Comparison of ENCODE assay signal across 8 mouse cellular contexts in genomic region chr13:115101355-115102191, GRCm38 (mm10). TPM values are rescaled to one million over a fixed set of nuclear protein-coding genes. Genes with fewer than 3 reads are reported as not detected.
A peak's percentile ranks its signal among the peaks of the same experiment; 100 is the strongest.
DNase-seq lines count a peak whose midpoint lies in the region; ATAC-seq lines count a peak whose summit lies in the region.

Gene Gm49395 (minus strand): TSS chr13:115101921.
Gene Itga1 (minus strand): TSS chr13:115101964.

- peak; percentile 85 to 95 for DNase-seq in adrenal gland, adult (ENCODE audit: inconsistent age in 2 of 2, low spot score in 1 of 2)
- DNase-seq in embryo, embryonic 10 days (ENCODE audit: low spot score), result peak; percentile 74
- peak; percentile 58 to 67 for DNase-seq in gastrocnemius, adult 8-10 months (ENCODE audit: low spot score in 2 of 2)
- DNase-seq in left cerebral cortex, postnatal 10 days (ENCODE audit: extremely low spot score in 1 of 2, low spot score in 2 of 2), result peak; percentile 8 to 93
- DNase-seq in right cerebral cortex, adult 2 months (ENCODE audit: low spot score in 2 of 2), result peak; percentile 23 to 31
- no peak for DNase-seq in thymus, postnatal 10 days (ENCODE audit: low spot score in 2 of 2)

- H3K4me3 ChIP-seq in hindbrain, embryonic 16.5 days (ENCODE audit: low read length), result peak within 1 kb of the TSS; percentile 56

- WGBS in hindbrain, embryonic 16.5 days, result under 1% methylated on average over 39 of the region's 39 CpGs

- peaks cover 7% of the 10 kb centered on the region for H3K4me1 ChIP-seq in hindbrain, embryonic 16.5 days (ENCODE audit: control insufficient read depth, insufficient read depth, low read depth, low read length)

- intact Hi-C loops in left cerebral cortex, postnatal 10 days (cut with DNase I), result loop anchor here (10.0 kb wide), 1 partner anchor 113 kb away; no protein-coding TSS in a partner anchor

- H3K36me3 ChIP-seq in hindbrain, embryonic 16.5 days (ENCODE audit: control insufficient read depth, insufficient read depth, low read length), result no peaks in the 10 kb centered on the region

- H3K9ac ChIP-seq in hindbrain, embryonic 16.5 days (ENCODE audit: low read depth, low read length), result peak within 1 kb of the TSS; percentile 61

- peak within 1 kb of the TSS; percentile 67 for H3K27ac ChIP-seq in hindbrain, embryonic 16.5 days (ENCODE audit: low read depth, low read length)

- no peaks in the 10 kb centered on the region for H3K9me3 ChIP-seq in hindbrain, embryonic 16.5 days (ENCODE audit: control insufficient read depth, low read length)

- ATAC-seq in hindbrain, embryonic 16.5 days, result peak; percentile 88
- ATAC-seq in megakaryocyte, adult 5-6 weeks (ENCODE audit: poor library complexity, severe bottlenecking), result peak; percentile 77

- H3K4me2 ChIP-seq in hindbrain, embryonic 16.5 days (ENCODE audit: low read length), result peak within 1 kb of the TSS; percentile 84

- H3K27me3 ChIP-seq in hindbrain, embryonic 16.5 days (replicated peaks; ENCODE audit: control insufficient read depth, insufficient read depth, low read length), result peaks cover 12% of the 10 kb centered on the region

RNA-seq across cellular contexts. Expression of gene Gm49395, which starts in this region (rescaled TPM):
- 1 to 10 TPM; 2.0 to 3.2 (median 2.3) TPM for total RNA-seq in gastrocnemius, adult 8-10 months (2022)
- polyA plus RNA-seq in hindbrain, embryonic 16.5 days (2015; fragmentation: Nextera tagmentation; extraction: Ambion mirVana), result 2.4 and 3.4 TPM in 2 replicates
- 1 to 10 TPM; 1.5 to 5.6 TPM for total RNA-seq in left cerebral cortex, postnatal 10 days (2021)
- total RNA-seq in megakaryocyte, adult 5-6 weeks (2015), result 12.9 and 14.0 TPM in 2 replicates
- total RNA-seq in megakaryocyte, adult 5-6 weeks (2017), result 7.0 and 9.2 TPM in 2 replicates

RNA-seq across cellular contexts. Expression of gene Itga1, which starts in this region (rescaled TPM):
- total RNA-seq in gastrocnemius, adult 8-10 months (2022), result 1 to 10 TPM; 5.5 to 6.9 (median 6.5) TPM
- 6.2 TPM in 2 replicates for polyA plus RNA-seq in hindbrain, embryonic 16.5 days (2015; fragmentation: Nextera tagmentation; extraction: Ambion mirVana)
- 10 to 100 TPM; 12.7 to 13.3 TPM for total RNA-seq in left cerebral cortex, postnatal 10 days (2021)
- 60.3 and 63.4 TPM in 2 replicates for total RNA-seq in megakaryocyte, adult 5-6 weeks (2015)
- total RNA-seq in megakaryocyte, adult 5-6 weeks (2017), result 45.5 and 47.2 TPM in 2 replicates

Comparison
In these comparisons a context has a peak if more than half of its experiments do, and no peak if none do; other contexts are left out.
1. DNase-seq: peak in adrenal gland, adult (2 of 2), embryo, embryonic 10 days (single experiment), gastrocnemius, adult 8-10 months (2 of 2), left cerebral cortex, postnatal 10 days (2 of 2) and right cerebral cortex, adult 2 months (2 of 2); none in thymus, postnatal 10 days (0 of 2).